Mouse (Mus musculus) heart, postnatal 0 days (tissue): ENCODE data around the gene Cspg5.

Source experiments
- CTCF ChIP-seq: IDR thresholded peaks from 2 replicates; pipeline ENCODE4 v1.5.1; 2016; ENCODE audit warnings: antibody characterized with exemption, control low read depth, low read depth
- EP300 ChIP-seq: IDR thresholded peaks from 2 replicates; pipeline ENCODE4 v1.6.1; 2016; ENCODE audit warnings: antibody characterized with exemption, low read depth

DNA sequence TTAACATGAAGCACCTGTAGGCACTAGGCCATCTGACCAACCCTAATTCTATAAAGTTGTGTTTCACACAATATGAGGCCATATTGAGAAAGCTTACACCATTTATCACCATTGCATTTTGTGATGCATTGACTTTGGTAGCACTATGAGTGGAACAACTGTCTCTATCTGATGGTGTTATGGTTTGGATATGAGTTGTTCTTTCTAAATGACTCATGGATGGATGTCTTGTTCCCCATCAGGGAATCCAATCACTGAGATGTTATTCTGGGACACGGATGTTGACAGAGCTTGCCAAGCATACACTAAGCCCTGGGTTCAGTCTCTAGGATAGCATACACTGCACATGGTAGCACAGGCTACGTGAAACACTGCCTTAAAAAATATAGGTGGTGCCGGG, 28.7 kb downstream of the Cspg5 start:
- TF ChIP-seq CTCF, result no peak
- no peak for TF ChIP-seq EP300
